Mouse (Mus musculus) stomach, postnatal 0 days (tissue): ENCODE results near the gene Dact1. TPM values are rescaled to one million over a fixed set of nuclear protein-coding genes. Genes with fewer than 3 reads are reported as not detected.

ENCODE experiments used
- ATAC-seq: fragments of 200-750 bp; cut with Nextera tagmentation; 2 replicates; pipeline ENCODE4 v1.8.0; 2017; ENCODE audit not compliant: low FRiP score, low TSS enrichment
- DNase-seq: peaks from one replicate; pipeline ENCODE4 v3.0.0-alpha.2; 2016; ENCODE audit warnings: low spot score
- H3K27ac ChIP-seq: fragments of 300-500 bp; sonication (generic); replicated peaks from 2 replicates; pipeline ENCODE4 v1.5.1; 2014; ENCODE audit warnings: mild to moderate bottlenecking, control low read depth
- H3K27me3 ChIP-seq: fragments of 300-500 bp; sonication (generic); 2 replicates; pipeline ENCODE4 v1.6.1; 2014; ENCODE audit warnings: low read length; ENCODE audit not compliant: control insufficient read depth, insufficient read depth
- H3K36me3 ChIP-seq: fragments of 300-500 bp; sonication (generic); 2 replicates; pipeline ENCODE4 v1.6.1; 2014; ENCODE audit warnings: low read length, mixed read lengths; ENCODE audit not compliant: control insufficient read depth, insufficient read depth
- H3K4me1 ChIP-seq: fragments of 300-500 bp; sonication (generic); replicated peaks from 2 replicates; pipeline ENCODE4 v1.6.1; 2014; ENCODE audit warnings: antibody characterized with exemption; ENCODE audit not compliant: control insufficient read depth, insufficient read depth
- H3K4me2 ChIP-seq: fragments of 300-500 bp; sonication (generic); replicated peaks from 2 replicates; pipeline ENCODE4 v1.6.1; 2014; ENCODE audit warnings: low read depth, mild to moderate bottlenecking, control low read depth, moderate library complexity
- H3K4me3 ChIP-seq: fragments of 300-500 bp; sonication (generic); 2 replicates; pipeline ENCODE4 v1.5.1; 2014; ENCODE audit warnings: low read depth, low read length, control low read depth
- H3K9ac ChIP-seq: fragments of 300-500 bp; sonication (generic); 2 replicates; pipeline ENCODE4 v1.6.1; 2014; ENCODE audit warnings: mild to moderate bottlenecking, low read length, control low read depth, mixed read lengths
- H3K9me3 ChIP-seq: fragments of 300-500 bp; sonication (generic); 2 replicates; pipeline ENCODE4 v1.6.1; 2016; ENCODE audit warnings: low read length; ENCODE audit not compliant: control insufficient read depth
- CTCF ChIP-seq: IDR thresholded peaks from 2 replicates; pipeline ENCODE4 v1.5.1; 2016; ENCODE audit warnings: antibody characterized with exemption, low read depth, mild to moderate bottlenecking, moderate library complexity
- EP300 ChIP-seq: optimal IDR thresholded peaks from 2 replicates; pipeline ENCODE3; 2016; ENCODE audit warnings: antibody characterized with exemption
- WGBS: fragments of 180-500 bp; shearing (Covaris S2); extraction: QIAGEN DNeasy Blood & Tissue Kit; methylation state at CpG from one replicate; pipeline ENCODE4 v1.1.7; 2014; 5-methylcytosine and 5-hydroxymethylcytosine counted together
- polyA plus RNA-seq: library from polyadenylated mRNA; unstranded; fragments of >200 nt; fragmentation: Nextera tagmentation; extraction: Ambion mirVana; gene quantifications from 2 replicates; pipeline ENCODE4 v1.2.1, GENCODE M21; 2015

Gene Dact1
- polyA plus RNA-seq, 1 experiment from 2014 or later: 5.1 TPM

- ATAC-seq (peak; percentile 66), DNase-seq (peak; percentile 33)
- Histone ChIP-seq H3K9me3 (no peaks in the 10 kb centered on the region), H3K4me3 (no peak overlapping the region), H3K4me1 (no peaks in the 10 kb centered on the region), H3K9ac (no peak overlapping the region), H3K27ac (no peak overlapping the region), H3K4me2 (no peak overlapping the region), H3K36me3 (no peaks in the 10 kb centered on the region), H3K27me3 (no peaks in the 10 kb centered on the region)
- TF ChIP-seq EP300: no peak
- no peak for TF ChIP-seq CTCF
- 88% methylated on average over 7 of the region's 7 CpGs for WGBS
Measured at GRCm38 (mm10) chr12:71361616-71362015, 51.9 kb downstream of the Dact1 start.

- Histone ChIP-seq H3K27ac (no peak overlapping the region), H3K27me3 (no peaks in the 10 kb centered on the region), H3K9me3 (no peaks in the 10 kb centered on the region), H3K4me2 (no peak overlapping the region), H3K4me1 (no peaks in the 10 kb centered on the region), H3K9ac (no peak overlapping the region), H3K4me3 (no peak overlapping the region), H3K36me3 (no peaks in the 10 kb centered on the region)
- 79% methylated on average over 8 of the region's 8 CpGs for WGBS
- DNase-seq (no peak), ATAC-seq (no peak)
- TF ChIP-seq EP300 (no peak), CTCF (no peak)
Measured at GRCm38 (mm10) chr12:71362425-71362824, 52.7 kb downstream of the Dact1 start.

- Histone ChIP-seq H3K27me3 (no peaks in the 10 kb centered on the region), H3K36me3 (no peaks in the 10 kb centered on the region), H3K4me2 (no peak overlapping the region), H3K27ac (no peak overlapping the region), H3K9ac (no peak overlapping the region), H3K4me1 (no peaks in the 10 kb centered on the region), H3K9me3 (no peaks in the 10 kb centered on the region), H3K4me3 (no peak overlapping the region)
- no peak for DNase-seq
- 69% methylated on average over 7 of the region's 7 CpGs for WGBS
- no peak for ATAC-seq
- TF ChIP-seq EP300 (no peak), CTCF (no peak)
Measured at GRCm38 (mm10) chr12:71364106-71364505, 54.4 kb downstream of the Dact1 start.

GRCm38 (mm10) chr12:71364531-71364930, 54.8 kb downstream of the Dact1 start:
- no peaks in the 10 kb centered on the region for H3K9me3 ChIP-seq
- 96% methylated on average over 3 of the region's 3 CpGs for WGBS
- ATAC-seq (no peak), DNase-seq (no peak)
- no peak overlapping the region for H3K27ac ChIP-seq
- no peaks in the 10 kb centered on the region for H3K4me1 ChIP-seq
- H3K4me2 ChIP-seq: no peak overlapping the region
- no peak for TF ChIP-seq EP300
- no peak for TF ChIP-seq CTCF
- H3K9ac ChIP-seq: no peak overlapping the region
- H3K36me3 ChIP-seq: no peaks in the 10 kb centered on the region
- no peaks in the 10 kb centered on the region for H3K27me3 ChIP-seq
- no peak overlapping the region for H3K4me3 ChIP-seq

DNA sequence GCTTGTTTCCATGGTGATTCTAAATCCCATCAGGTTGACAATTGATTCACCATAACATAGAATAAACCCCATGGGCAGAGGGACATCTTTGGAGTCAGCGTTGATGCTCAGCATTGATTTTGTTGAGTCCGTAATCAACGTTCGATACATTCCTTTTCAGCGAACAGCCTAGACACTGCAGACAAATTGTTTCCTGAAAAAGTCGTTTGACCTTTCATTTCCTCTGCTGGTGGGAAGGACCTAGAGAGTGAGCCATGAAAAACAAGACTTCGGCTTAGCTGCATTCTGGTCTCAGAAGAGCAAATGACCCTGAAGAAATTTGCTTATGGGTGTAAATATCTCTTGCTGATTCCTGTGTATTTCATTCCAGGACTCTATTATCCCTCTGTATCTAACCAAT, 55.5 kb downstream of the Dact1 start:
- TF ChIP-seq CTCF (no peak), EP300 (no peak)
- WGBS: 59% methylated on average over 7 of the region's 7 CpGs
- H3K4me3 ChIP-seq: no peak overlapping the region
- no peak overlapping the region for H3K9ac ChIP-seq
- H3K9me3 ChIP-seq: no peaks in the 10 kb centered on the region
- no peak overlapping the region for H3K4me2 ChIP-seq
- H3K4me1 ChIP-seq: no peaks in the 10 kb centered on the region
- H3K36me3 ChIP-seq: no peaks in the 10 kb centered on the region
- no peak overlapping the region for H3K27ac ChIP-seq
- H3K27me3 ChIP-seq: no peaks in the 10 kb centered on the region
- no peak for ATAC-seq
- no peak for DNase-seq

GRCm38 (mm10) chr12:71366175-71366574, 56.5 kb downstream of the Dact1 start:
- DNase-seq (no peak), ATAC-seq (no peak)
- H3K4me2 ChIP-seq: no peak overlapping the region
- no peak for TF ChIP-seq CTCF
- no peak for TF ChIP-seq EP300
- no peak overlapping the region for H3K4me3 ChIP-seq
- no peak overlapping the region for H3K9ac ChIP-seq
- no peak overlapping the region for H3K27ac ChIP-seq
- H3K36me3 ChIP-seq: no peaks in the 10 kb centered on the region
- H3K27me3 ChIP-seq: no peaks in the 10 kb centered on the region
- 61% methylated on average over 6 of the region's 6 CpGs for WGBS
- no peaks in the 10 kb centered on the region for H3K4me1 ChIP-seq
- no peaks in the 10 kb centered on the region for H3K9me3 ChIP-seq
